Mouse (Mus musculus) ES-Bruce4 (cell line): ENCODE data around the gene Gm884. TPM values are rescaled to one million over a fixed set of nuclear protein-coding genes. Genes with fewer than 3 reads are reported as not detected.
A peak's percentile ranks its signal among the peaks of the same experiment; 100 is the strongest.

Experiments
- H3K27ac ChIP-seq: 2 replicates; pipeline ENCODE4 v1.5.1; 2012; ENCODE audit warnings: low read length, inconsistent platforms; ENCODE audit not compliant: insufficient read depth
- H3K27me3 ChIP-seq: 2 replicates; pipeline ENCODE4 v1.6.1; 2012; ENCODE audit warnings: mild to moderate bottlenecking, low read length, inconsistent platforms; ENCODE audit not compliant: control insufficient read depth, poor library complexity, insufficient read depth, severe bottlenecking
- H3K36me3 ChIP-seq: 2 replicates; pipeline ENCODE4 v1.6.1; 2012; ENCODE audit warnings: inconsistent platforms, mild to moderate bottlenecking, low read length, moderate library complexity; ENCODE audit not compliant: control insufficient read depth, poor library complexity, insufficient read depth, severe bottlenecking
- H3K4me1 ChIP-seq: one replicate; pipeline ENCODE4 v1.8.1; 2011; ENCODE audit warnings: low read length; ENCODE audit not compliant: control insufficient read depth, insufficient read depth
- H3K4me3 ChIP-seq: 2 replicates; pipeline ENCODE4 v1.5.1; 2011; ENCODE audit warnings: low read depth, mild to moderate bottlenecking, low read length
- H3K9ac ChIP-seq: 2 replicates; pipeline ENCODE4 v1.6.1; 2012; ENCODE audit warnings: low read depth, mild to moderate bottlenecking, inconsistent platforms; ENCODE audit not compliant: poor library complexity, severe bottlenecking
- H3K9me3 ChIP-seq: replicated peaks from 2 replicates; pipeline ENCODE4 v1.6.1; 2012; ENCODE audit warnings: mild to moderate bottlenecking, low read length, inconsistent platforms; ENCODE audit not compliant: control insufficient read depth, poor library complexity, insufficient read depth, severe bottlenecking
- CTCF ChIP-seq: IDR thresholded peaks from one replicate; pipeline ENCODE4 v1.8.1; 2011; ENCODE audit warnings: low read depth, low read length
- EP300 ChIP-seq: IDR thresholded peaks from 2 replicates; pipeline ENCODE4 v1.6.1; 2011; ENCODE audit warnings: low read depth, low read length; ENCODE audit not compliant: insufficient read depth
- POLR2A ChIP-seq: IDR thresholded peaks from one replicate; pipeline ENCODE4 v1.8.1; 2011; ENCODE audit warnings: low read length; ENCODE audit not compliant: insufficient read depth
- polyA plus RNA-seq: library from polyadenylated mRNA; stranded (reverse); fragments of >200 nt; gene quantifications from 2 replicates; pipeline ENCODE4 v1.2.4, GENCODE M21; 2011; ENCODE audit warnings: low read depth; ENCODE audit not compliant: missing spikeins, insufficient read depth, insufficient read length

The Gm884 gene
- polyA plus RNA-seq, 1 experiment: not detected

DNA sequence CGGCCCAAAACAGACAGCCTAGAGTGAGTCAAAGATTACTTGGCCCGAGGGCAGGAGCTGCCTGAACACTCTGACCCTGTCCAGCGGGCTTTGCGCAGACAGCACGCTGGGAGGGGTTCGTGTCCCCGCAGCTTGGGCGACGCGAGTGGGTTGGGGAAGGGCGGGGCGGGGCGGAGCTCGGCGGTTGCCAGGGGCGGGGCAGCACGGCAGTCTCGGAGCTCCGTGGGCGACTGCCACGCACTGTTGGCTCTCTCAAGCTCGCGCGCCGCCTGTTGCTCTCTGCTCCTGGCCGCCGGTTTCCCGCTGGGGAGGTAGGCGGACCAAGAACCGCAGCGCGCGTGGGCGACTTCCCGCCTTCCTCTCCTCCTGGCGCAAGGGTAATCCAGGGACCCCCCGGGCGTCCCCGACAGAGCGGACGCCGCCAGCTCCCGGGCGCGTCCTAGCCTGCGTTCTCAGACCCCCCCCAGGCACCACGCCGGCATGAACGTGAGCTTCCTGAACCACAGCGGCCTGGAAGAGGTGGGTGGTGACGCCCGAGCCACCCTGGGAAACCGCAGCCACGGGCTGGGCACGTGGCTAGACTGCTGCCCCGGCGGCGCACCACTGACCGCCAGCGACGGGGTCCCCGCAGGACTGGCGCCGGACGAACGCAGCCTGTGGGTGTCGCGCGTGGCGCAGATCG lies 28.5 kb upstream of the Gm884 start, which contains the start of gene Rprml:
Rprml (plus strand) TSS at position 270 of the 682 bp plus-strand sequence.
- no peaks in the 10 kb centered on the region for H3K4me1 ChIP-seq
- no peaks in the 10 kb centered on the region for H3K36me3 ChIP-seq
- H3K27ac ChIP-seq: no peak within 1 kb of the TSS
- peaks cover 9% of the 10 kb centered on the region for H3K27me3 ChIP-seq
- peak within 1 kb of the TSS; percentile 32 for H3K4me3 ChIP-seq
- TF ChIP-seq POLR2A (no peak), EP300 (no peak), CTCF (no peak)
- H3K9ac ChIP-seq: peak within 1 kb of the TSS; percentile 31; the same call in 1 of the 2 replicates
- H3K9me3 ChIP-seq: no peaks in the 10 kb centered on the region

DNA sequence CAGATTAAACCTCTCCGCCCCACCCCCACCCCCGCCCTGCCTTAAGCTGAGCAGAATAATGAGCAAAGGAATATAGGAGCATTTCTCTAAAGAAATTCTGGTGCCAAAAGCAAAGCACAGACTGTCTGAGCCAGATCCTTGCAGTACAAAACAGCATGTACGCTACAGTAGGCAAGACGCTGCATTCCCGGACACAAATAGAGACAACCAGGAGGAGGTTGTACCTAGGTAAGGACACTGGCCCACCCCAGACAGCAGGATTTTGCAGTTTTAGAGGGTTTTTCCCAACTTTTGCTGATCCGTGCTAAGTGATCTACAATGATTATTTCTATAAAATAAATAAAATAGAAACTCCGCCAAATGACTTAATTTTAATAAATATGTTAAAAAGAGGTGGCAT lies 27.7 kb upstream of the Gm884 start:
- no peaks in the 10 kb centered on the region for H3K9me3 ChIP-seq
- no peak overlapping the region for H3K27ac ChIP-seq
- H3K27me3 ChIP-seq: peaks cover 9% of the 10 kb centered on the region
- H3K36me3 ChIP-seq: no peaks in the 10 kb centered on the region
- TF ChIP-seq POLR2A (no peak), CTCF (no peak), EP300 (no peak)
- no peak overlapping the region for H3K4me3 ChIP-seq
- H3K4me1 ChIP-seq: no peaks in the 10 kb centered on the region
- H3K9ac ChIP-seq: no peak overlapping the region

DNA sequence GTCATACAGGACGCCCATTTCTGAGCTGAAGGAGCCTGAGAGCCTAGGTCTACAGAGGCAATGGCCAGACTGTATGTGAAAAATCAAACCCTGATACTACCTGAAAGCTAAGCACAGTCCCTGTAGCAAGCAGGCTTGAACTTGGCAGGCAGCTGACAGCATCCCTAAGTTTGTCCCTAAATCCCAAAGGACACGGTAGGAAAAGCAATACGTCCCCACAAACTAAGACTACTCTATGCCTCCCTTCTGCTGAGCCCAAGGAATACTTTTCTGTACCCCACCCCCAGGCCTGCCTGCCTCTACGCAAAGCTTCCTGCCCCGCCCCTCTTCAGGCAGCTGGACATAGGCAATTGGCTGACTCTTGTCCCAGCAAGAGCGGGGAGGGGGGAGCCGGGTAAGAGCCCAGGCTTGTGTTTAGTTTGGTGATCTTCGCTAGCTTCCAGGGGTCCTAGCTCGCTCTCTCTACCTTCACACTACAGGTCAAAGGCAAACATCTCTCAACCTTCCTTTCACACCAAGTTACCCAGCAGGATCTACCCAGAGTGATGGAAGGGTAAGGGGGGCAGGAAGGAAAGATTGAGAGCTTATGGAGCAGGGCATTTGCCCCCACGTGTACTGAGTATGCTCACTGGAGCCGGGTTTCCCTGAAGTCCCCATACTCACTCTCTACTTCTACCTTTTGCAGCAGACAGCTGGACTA lies 27.1 kb upstream of the Gm884 start:
- Histone ChIP-seq H3K36me3 (no peaks in the 10 kb centered on the region), H3K4me1 (no peaks in the 10 kb centered on the region), H3K9ac (no peak overlapping the region), H3K9me3 (no peaks in the 10 kb centered on the region), H3K4me3 (no peak overlapping the region), H3K27me3 (peaks cover 9% of the 10 kb centered on the region), H3K27ac (no peak overlapping the region)
- TF ChIP-seq CTCF: no peak
- no peak for TF ChIP-seq POLR2A
- TF ChIP-seq EP300: no peak

DNA sequence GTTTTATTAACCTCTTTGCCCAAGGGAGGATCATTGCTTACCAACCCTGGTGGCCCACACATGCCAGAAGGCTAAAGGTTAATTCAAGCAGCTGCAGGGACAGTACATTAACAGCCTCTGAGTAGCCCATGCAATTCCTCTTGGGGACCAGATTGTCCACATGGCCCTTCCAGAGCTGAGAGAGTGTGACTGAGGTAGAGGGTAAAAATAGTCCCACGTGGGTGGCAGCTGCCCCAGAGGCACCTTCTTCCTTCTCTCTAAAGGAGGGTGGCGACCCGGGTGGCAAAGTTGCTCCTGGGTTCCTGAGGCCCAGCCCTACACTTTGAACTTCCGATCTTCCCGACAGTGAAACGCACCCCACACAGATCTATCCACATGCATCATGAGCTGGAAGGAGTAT lies 25.4 kb upstream of the Gm884 start:
- Histone ChIP-seq H3K4me3 (no peak overlapping the region), H3K27me3 (peaks cover 9% of the 10 kb centered on the region; the same call in 1 of the 2 replicates), H3K4me1 (no peaks in the 10 kb centered on the region), H3K36me3 (no peaks in the 10 kb centered on the region), H3K27ac (no peak overlapping the region), H3K9ac (no peak overlapping the region), H3K9me3 (no peaks in the 10 kb centered on the region)
- TF ChIP-seq CTCF (no peak), POLR2A (no peak), EP300 (no peak)

DNA sequence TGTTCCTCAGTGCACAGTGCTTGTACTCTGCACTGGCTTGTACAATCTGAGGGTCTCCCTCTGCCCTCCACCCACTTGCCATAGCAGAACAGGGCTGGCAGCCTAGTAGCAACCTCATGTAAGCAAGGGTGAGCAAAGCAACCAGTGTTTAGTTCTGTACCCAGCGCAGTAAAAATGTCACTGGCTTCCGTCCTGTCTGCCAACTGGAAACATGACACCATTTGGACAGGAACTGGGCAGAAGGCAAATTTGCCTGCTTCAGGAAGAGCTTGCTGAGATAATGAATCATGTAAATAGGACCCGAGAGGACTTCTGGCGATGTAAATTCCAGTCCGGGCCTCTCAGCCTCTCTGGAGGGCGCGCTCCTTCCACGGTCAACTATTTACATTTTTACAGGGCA lies 24.8 kb upstream of the Gm884 start:
- Histone ChIP-seq H3K9ac (no peak overlapping the region), H3K4me1 (no peaks in the 10 kb centered on the region), H3K36me3 (no peaks in the 10 kb centered on the region), H3K27ac (no peak overlapping the region), H3K27me3 (peaks cover 9% of the 10 kb centered on the region; the same call in 1 of the 2 replicates), H3K9me3 (no peaks in the 10 kb centered on the region), H3K4me3 (no peak overlapping the region)
- no peak for TF ChIP-seq POLR2A
- no peak for TF ChIP-seq CTCF
- TF ChIP-seq EP300: no peak

DNA sequence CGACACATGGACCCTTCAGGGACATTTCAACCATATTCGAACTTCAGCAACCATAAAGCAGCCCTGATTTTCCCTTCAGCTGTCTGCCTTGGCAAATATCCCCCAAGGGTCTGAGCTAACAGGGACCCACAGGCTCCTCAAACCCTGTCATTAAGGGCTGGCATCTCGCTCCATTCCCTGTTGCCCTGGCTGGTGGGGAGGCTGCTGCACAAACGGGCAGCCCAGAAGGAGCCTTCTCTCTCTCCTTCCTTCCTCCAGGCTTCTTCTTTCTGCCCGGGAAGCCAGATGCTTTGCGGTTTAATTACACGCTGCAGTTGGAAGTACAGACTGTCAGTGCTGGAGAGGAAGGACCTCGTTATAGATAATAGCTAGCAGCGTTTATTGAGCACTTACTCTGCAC lies 22.3 kb upstream of the Gm884 start:
- no peaks in the 10 kb centered on the region for H3K9me3 ChIP-seq
- no peak for TF ChIP-seq CTCF
- TF ChIP-seq EP300: no peak
- TF ChIP-seq POLR2A: no peak
- no peak overlapping the region for H3K9ac ChIP-seq
- no peaks in the 10 kb centered on the region for H3K36me3 ChIP-seq
- no peak overlapping the region for H3K27ac ChIP-seq
- no peaks in the 10 kb centered on the region for H3K4me1 ChIP-seq
- H3K27me3 ChIP-seq: no peaks in the 10 kb centered on the region
- no peak overlapping the region for H3K4me3 ChIP-seq
